Mouse (Mus musculus): Measurements from ENCODE around the gene Dlgap1. TPM values are rescaled to one million over a fixed set of nuclear protein-coding genes. Genes with fewer than 3 reads are reported as not detected.

Gene Dlgap1
- polyA plus RNA-seq, 1 experiment = 367 TPM

GRCm38 (mm10) chr17:70442976-70443375 lies 474.1 kb downstream of the Dlgap1 start:
- DNase-seq (ENCODE audit: extremely low spot score in 1 of 2, low spot score in 1 of 2) = peak; percentile 37 to 81

- peak; percentile 81 to 85 for DNase-seq (ENCODE audit: extremely low spot score in 1 of 2, low spot score in 1 of 2)
Measured at GRCm38 (mm10) chr17:70446451-70446850, 477.6 kb downstream of the Dlgap1 start.

GRCm38 (mm10) chr17:70455036-70455435 lies 486.2 kb downstream of the Dlgap1 start:
- no peak for DNase-seq (ENCODE audit: extremely low spot score in 1 of 2, low spot score in 1 of 2)

- no peak for DNase-seq (ENCODE audit: extremely low spot score in 1 of 2, low spot score in 1 of 2)
Measured at GRCm38 (mm10) chr17:70457103-70457502, 488.2 kb downstream of the Dlgap1 start.

GRCm38 (mm10) chr17:70462231-70462630 lies 493.4 kb downstream of the Dlgap1 start:
- no peak for DNase-seq (ENCODE audit: extremely low spot score in 1 of 2, low spot score in 1 of 2)

- no peak for DNase-seq (ENCODE audit: extremely low spot score in 1 of 2, low spot score in 1 of 2)
Measured at GRCm38 (mm10) chr17:70462771-70463491, 494.1 kb downstream of the Dlgap1 start.

- no peak for DNase-seq (ENCODE audit: extremely low spot score in 1 of 2, low spot score in 1 of 2)
Measured at GRCm38 (mm10) chr17:70466413-70466812, 497.5 kb downstream of the Dlgap1 start.

- DNase-seq (ENCODE audit: extremely low spot score in 1 of 2, low spot score in 1 of 2) = peak; percentile 86 to 89
Measured at GRCm38 (mm10) chr17:70470970-70471371, 502.1 kb downstream of the Dlgap1 start.

GRCm38 (mm10) chr17:70472162-70472561 lies 503.3 kb downstream of the Dlgap1 start:
- DNase-seq (ENCODE audit: extremely low spot score in 1 of 2, low spot score in 1 of 2) = peak in 1 of 2 experiments; percentile 38

GRCm38 (mm10) chr17:70473871-70474270 lies 505.0 kb downstream of the Dlgap1 start:
- DNase-seq (ENCODE audit: extremely low spot score in 1 of 2, low spot score in 1 of 2) = peak in 1 of 2 experiments; percentile 41

- no peak for DNase-seq (ENCODE audit: extremely low spot score in 1 of 2, low spot score in 1 of 2)
Measured at GRCm38 (mm10) chr17:70483716-70484115, 514.8 kb downstream of the Dlgap1 start.

- peak in 1 of 2 experiments; percentile 30 for DNase-seq (ENCODE audit: extremely low spot score in 1 of 2, low spot score in 1 of 2)
Measured at GRCm38 (mm10) chr17:70485668-70486067, 516.8 kb downstream of the Dlgap1 start.

- DNase-seq (ENCODE audit: extremely low spot score in 1 of 2, low spot score in 1 of 2) = no peak
Measured at GRCm38 (mm10) chr17:70486259-70486658, 517.4 kb downstream of the Dlgap1 start.

GRCm38 (mm10) chr17:70486831-70487230 lies 518.0 kb downstream of the Dlgap1 start:
- no peak for DNase-seq (ENCODE audit: extremely low spot score in 1 of 2, low spot score in 1 of 2)

GRCm38 (mm10) chr17:70488784-70489265 lies 520.0 kb downstream of the Dlgap1 start:
- peak; percentile 86 to 91 for DNase-seq (ENCODE audit: extremely low spot score in 1 of 2, low spot score in 1 of 2)

- DNase-seq (ENCODE audit: extremely low spot score in 1 of 2, low spot score in 1 of 2) = peak; percentile 46 to 70
Measured at GRCm38 (mm10) chr17:70491575-70491974, 522.7 kb downstream of the Dlgap1 start.

- DNase-seq (ENCODE audit: extremely low spot score in 1 of 2, low spot score in 1 of 2) = no peak
Measured at GRCm38 (mm10) chr17:70494338-70494737, 525.5 kb downstream of the Dlgap1 start.

GRCm38 (mm10) chr17:70498256-70498655 lies 529.4 kb downstream of the Dlgap1 start:
- DNase-seq (ENCODE audit: extremely low spot score in 1 of 2, low spot score in 1 of 2) = no peak

- DNase-seq (ENCODE audit: extremely low spot score in 1 of 2, low spot score in 1 of 2) = no peak
Measured at GRCm38 (mm10) chr17:70501933-70502332, 533.1 kb downstream of the Dlgap1 start.

- DNase-seq (ENCODE audit: extremely low spot score in 1 of 2, low spot score in 1 of 2) = no peak
Measured at GRCm38 (mm10) chr17:70507759-70508158, 538.9 kb downstream of the Dlgap1 start.

GRCm38 (mm10) chr17:70510441-70510840 lies 541.6 kb downstream of the Dlgap1 start:
- no peak for DNase-seq (ENCODE audit: extremely low spot score in 1 of 2, low spot score in 1 of 2)

- DNase-seq (ENCODE audit: extremely low spot score in 1 of 2, low spot score in 1 of 2) = no peak
Measured at GRCm38 (mm10) chr17:70511401-70511800, 542.5 kb downstream of the Dlgap1 start.
